Mouse (Mus musculus) limb, embryonic 12.5 days (tissue): ENCODE measurements around the gene Olfr640. TPM values are rescaled to one million over a fixed set of nuclear protein-coding genes. Genes with fewer than 3 reads are reported as not detected.

ENCODE experiments used
- ATAC-seq: fragments of 200-750 bp; cut with Nextera tagmentation; 2 replicates; pipeline ENCODE4 v1.8.0; 2017; ENCODE audit warnings: low read depth, moderate TSS enrichment; ENCODE audit not compliant: insufficient number of reproducible peaks, insufficient read depth, low FRiP score, low TSS enrichment
- H3K27ac ChIP-seq: fragments of 300-500 bp; sonication (generic); 2 replicates; pipeline ENCODE4 v1.5.1; 2016; ENCODE audit warnings: mild to moderate bottlenecking, moderate library complexity
- H3K27me3 ChIP-seq: fragments of 300-500 bp; sonication (generic); 2 replicates; pipeline ENCODE4 v1.6.1; 2016; ENCODE audit warnings: mild to moderate bottlenecking, moderate library complexity
- H3K36me3 ChIP-seq: fragments of 300-500 bp; sonication (generic); 2 replicates; pipeline ENCODE4 v1.6.1; 2016; ENCODE audit warnings: mild to moderate bottlenecking, moderate library complexity
- H3K4me1 ChIP-seq: fragments of 300-500 bp; sonication (generic); replicated peaks from 2 replicates; pipeline ENCODE4 v1.6.1; 2016
- H3K4me2 ChIP-seq: fragments of 300-500 bp; sonication (generic); 2 replicates; pipeline ENCODE4 v1.6.1; 2016; ENCODE audit warnings: mild to moderate bottlenecking, moderate library complexity
- H3K4me3 ChIP-seq: fragments of 300-500 bp; sonication (generic); replicated peaks from 2 replicates; pipeline ENCODE4 v1.5.1; 2016; ENCODE audit warnings: mild to moderate bottlenecking
- H3K9ac ChIP-seq: fragments of 300-500 bp; sonication (generic); replicated peaks from 2 replicates; pipeline ENCODE4 v1.6.1; 2016; ENCODE audit warnings: mild to moderate bottlenecking, moderate library complexity
- H3K9me3 ChIP-seq: fragments of 300-500 bp; sonication (generic); 2 replicates; pipeline ENCODE4 v1.6.1; 2016; ENCODE audit warnings: mild to moderate bottlenecking, moderate library complexity
- WGBS: fragments of 180-500 bp; shearing (Covaris S2); methylation state at CpG from one replicate; pipeline ENCODE4 v1.1.7; 2016; 5-methylcytosine and 5-hydroxymethylcytosine counted together
- polyA plus RNA-seq: library from polyadenylated mRNA; unstranded; fragments of >200 nt; fragmentation: Nextera tagmentation; extraction: Ambion mirVana; gene quantifications from 2 replicates; pipeline ENCODE4 v1.2.1, GENCODE M21; 2016

Olfr640 gene
- polyA plus RNA-seq, 1 experiment from 2014 or later, result not detected

GRCm38 (mm10) chr7:103998446-103998845, 26.9 kb downstream of the Olfr640 start, which contains the start of gene Olfr638:
TSS of gene Olfr638 (plus strand) at chr7:103998746.
- Histone ChIP-seq H3K4me2 (no peak within 1 kb of the TSS), H3K27me3 (no peaks in the 10 kb centered on the region), H3K4me3 (no peak within 1 kb of the TSS), H3K36me3 (no peaks in the 10 kb centered on the region), H3K9me3 (no peaks in the 10 kb centered on the region), H3K9ac (no peak within 1 kb of the TSS), H3K27ac (no peak within 1 kb of the TSS), H3K4me1 (no peaks in the 10 kb centered on the region)
- ATAC-seq, result no peak

GRCm38 (mm10) chr7:103971782-103972181, 53.6 kb downstream of the Olfr640 start:
- Histone ChIP-seq H3K9ac (no peak overlapping the region), H3K4me2 (no peak overlapping the region), H3K27me3 (no peaks in the 10 kb centered on the region), H3K36me3 (no peaks in the 10 kb centered on the region), H3K4me3 (no peak overlapping the region), H3K4me1 (no peaks in the 10 kb centered on the region), H3K9me3 (no peaks in the 10 kb centered on the region), H3K27ac (no peak overlapping the region)
- no peak for ATAC-seq
- WGBS, result 63% methylated on average over 1 of the region's 1 CpGs

- Histone ChIP-seq H3K36me3 (no peaks in the 10 kb centered on the region), H3K4me2 (no peak within 1 kb of the TSS), H3K9ac (no peak within 1 kb of the TSS), H3K4me1 (no peaks in the 10 kb centered on the region), H3K27me3 (no peaks in the 10 kb centered on the region), H3K4me3 (no peak within 1 kb of the TSS), H3K9me3 (no peaks in the 10 kb centered on the region), H3K27ac (no peak within 1 kb of the TSS)
- ATAC-seq, result no peak
- WGBS, result 69% methylated on average over 1 of the region's 1 CpGs
Observed at GRCm38 (mm10) chr7:103970852-103971251, 54.5 kb downstream of the Olfr640 start, which contains the start of gene Olfr635. TSS of gene Olfr635 (plus strand) at chr7:103971152.

Other genes starting within 250 kb of the Olfr640 start
- not detected in 2 replicates for gene Olfr68, start 245.9 kb downstream of the Olfr640 start, polyA plus RNA-seq
- not detected in 2 replicates for gene Olfr67, start 233.8 kb downstream of the Olfr640 start, polyA plus RNA-seq
- 836 and 850 TPM in 2 replicates for gene Hbb-bt, start 211.6 kb downstream of the Olfr640 start, polyA plus RNA-seq
- 651 and 737 TPM in 2 replicates for gene Hbb-bs, start 197.5 kb downstream of the Olfr640 start, polyA plus RNA-seq
- gene Hbb-bh2, start 185.1 kb downstream of the Olfr640 start, polyA plus RNA-seq, result not detected in 2 replicates
- 615 and 622 TPM in 2 replicates for gene Hbb-bh1, start 182.4 kb downstream of the Olfr640 start, polyA plus RNA-seq
- gene Hbb-y, start 172.4 kb downstream of the Olfr640 start, polyA plus RNA-seq, result 8,935 and 9,118 TPM in 2 replicates
- not detected in 2 replicates for gene Olfr66, start 139.3 kb downstream of the Olfr640 start, polyA plus RNA-seq
- not detected in 2 replicates for gene Olfr64, start 131.1 kb downstream of the Olfr640 start, polyA plus RNA-seq
- not detected in 2 replicates for gene Olfr65, start 122.1 kb downstream of the Olfr640 start, polyA plus RNA-seq
- gene Olfr631, start 96.7 kb downstream of the Olfr640 start, polyA plus RNA-seq, result not detected in 2 replicates
- gene Olfr632, start 91.2 kb downstream of the Olfr640 start, polyA plus RNA-seq, result not detected in 2 replicates
- not detected in 2 replicates for gene Olfr633, start 81.1 kb downstream of the Olfr640 start, polyA plus RNA-seq
- not detected in 2 replicates for gene Olfr635, start 54.4 kb downstream of the Olfr640 start, polyA plus RNA-seq
- not detected in 2 replicates for gene Olfr638, start 26.8 kb downstream of the Olfr640 start, polyA plus RNA-seq
- not detected in 2 replicates for gene Olfr639, start 8.3 kb downstream of the Olfr640 start, polyA plus RNA-seq
- gene Olfr641, start 9.9 kb upstream of the Olfr640 start, polyA plus RNA-seq, result not detected in 2 replicates
- not detected in 2 replicates for gene Olfr642, start 27.1 kb upstream of the Olfr640 start, polyA plus RNA-seq
- gene 4930516K23Rik, start 35.9 kb upstream of the Olfr640 start, polyA plus RNA-seq, result not detected in 2 replicates
- gene Olfr644, start 46.3 kb upstream of the Olfr640 start, polyA plus RNA-seq, result not detected in 2 replicates
- not detected in 2 replicates for gene Olfr645, start 59.9 kb upstream of the Olfr640 start, polyA plus RNA-seq
- gene Olfr646, start 79.3 kb upstream of the Olfr640 start, polyA plus RNA-seq, result not detected in 2 replicates
- not detected in 2 replicates for gene Ubqln5, start 104.3 kb upstream of the Olfr640 start, polyA plus RNA-seq
- not detected in 2 replicates for gene Olfr643, start 111.8 kb upstream of the Olfr640 start, polyA plus RNA-seq
- gene Ubqln3, start 117.7 kb upstream of the Olfr640 start, polyA plus RNA-seq, result not detected in 2 replicates
- gene Ubqlnl, start 125.0 kb upstream of the Olfr640 start, polyA plus RNA-seq, result not detected in 2 replicates
- gene Olfm5, start 139.3 kb upstream of the Olfr640 start, polyA plus RNA-seq, result not detected in 2 replicates
- gene Olfr648, start 157.8 kb upstream of the Olfr640 start, polyA plus RNA-seq, result 0.23 and 0.26 TPM in 2 replicates
- gene Olfr649, start 170.4 kb upstream of the Olfr640 start, polyA plus RNA-seq, result not detected in 2 replicates
- gene Trim6, start 193.2 kb upstream of the Olfr640 start, polyA plus RNA-seq, result 2.2 and 2.8 TPM in 2 replicates
- gene Trim34a, start 218.9 kb upstream of the Olfr640 start, polyA plus RNA-seq, result 0.93 and 1.4 TPM in 2 replicates